21 mouse cellular contexts compared by ENCODE assay signal in the genomic region with DNA sequence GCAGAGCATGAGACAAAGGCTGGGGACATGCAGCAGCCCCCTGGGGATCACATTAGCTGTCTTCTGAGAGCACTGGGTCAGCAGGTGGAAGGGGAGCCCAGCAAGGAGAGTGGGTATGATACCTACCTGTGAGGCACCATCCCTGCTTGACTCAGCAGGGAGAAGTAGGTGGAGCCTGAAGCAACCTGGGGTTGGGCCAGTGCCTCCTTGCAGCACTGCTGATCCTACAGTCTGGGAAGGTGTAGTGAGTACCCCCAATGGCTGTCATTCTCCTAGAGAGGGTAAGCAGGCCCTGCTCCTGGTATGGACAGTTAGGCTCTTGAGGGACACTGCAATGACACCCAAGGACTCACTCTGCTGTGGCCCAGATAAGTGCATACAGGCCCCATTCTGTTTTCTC. TPM values are rescaled to one million over a fixed set of nuclear protein-coding genes. Genes with fewer than 3 reads are reported as not detected.
"Had no signal": no experiment of that assay in that cellular context is flagged by ENCODE, and none has a peak within 500 bp of the region (broad histone marks: within the 10 kb centered on the region; RNA-seq: fewer than 3 reads in every experiment).

No protein-coding gene starts in this region.

- H3K9ac ChIP-seq: limb, embryonic 15.5 days; lung, embryonic 15.5 days; neural tube, embryonic 15.5 days had no signal

- DNase-seq: kidney, adult 8-10 months; kidney, postnatal 25 days; lung, postnatal 14 days; midbrain, embryonic 14.5 days; thymus, postnatal 4 days had no signal

- H3K4me2 ChIP-seq: limb, embryonic 15.5 days; lung, embryonic 15.5 days; neural tube, embryonic 15.5 days had no signal

- H3K27ac ChIP-seq: layer of hippocampus, adult 2 months; limb, embryonic 15.5 days; lung, embryonic 15.5 days; macrophage; midbrain, embryonic 10.5 days; neural tube, embryonic 15.5 days; stomach, postnatal 0 days had no signal

- ATAC-seq: inflammation-experienced regulatory T-cells, adult 6 months; intestine, postnatal 0 days had no signal

- H3K4me3 ChIP-seq: layer of hippocampus, adult 2 months; limb, embryonic 15.5 days; lung, embryonic 15.5 days; midbrain, embryonic 10.5 days; myocyte; neural tube, embryonic 15.5 days had no signal

- H3K9me3 ChIP-seq: limb, embryonic 15.5 days; lung, embryonic 15.5 days; midbrain, embryonic 10.5 days; neural tube, embryonic 15.5 days had no signal

- H3K27me3 ChIP-seq: limb, embryonic 15.5 days; lung, embryonic 15.5 days; neural tube, embryonic 15.5 days had no signal

RNA-seq across cellular contexts. Expression of a gene that starts 45.5 kb away (rescaled TPM):
- total RNA-seq: layer of hippocampus, adult 2 months; layer of hippocampus, postnatal 14 days; left cerebral cortex, adult 18-20 months; left cerebral cortex, postnatal 14 days had no signal
- polyA plus RNA-seq: inflammation-experienced regulatory T-cells, adult 6 months; myocyte had no signal

RNA-seq across cellular contexts. Expression of a gene that starts 48.9 kb away (rescaled TPM):
- total RNA-seq: layer of hippocampus, adult 2 months; layer of hippocampus, postnatal 14 days; left cerebral cortex, adult 18-20 months; left cerebral cortex, postnatal 14 days had no signal
- polyA plus RNA-seq: inflammation-experienced regulatory T-cells, adult 6 months; kidney, embryonic 16.5 days; limb, embryonic 11.5 days; limb, embryonic 15.5 days; lung, embryonic 15.5 days; macrophage; midbrain, embryonic 10.5 days; midbrain, embryonic 14.5 days; myocyte; neural tube, embryonic 11.5 days; neural tube, embryonic 15.5 days; stomach, postnatal 0 days had no signal
